Mouse (Mus musculus) limb, embryonic 14.5 days (tissue): ENCODE data around the gene Zfp410. TPM values are rescaled to one million over a fixed set of nuclear protein-coding genes. Genes with fewer than 3 reads are reported as not detected.

Source experiments
- ATAC-seq: fragments of 200-750 bp; cut with Nextera tagmentation; 2 replicates; pipeline ENCODE4 v1.8.0; 2017; ENCODE audit warnings: low read depth, moderate number of reproducible peaks, moderate TSS enrichment; ENCODE audit not compliant: low FRiP score
- DNase-seq: peaks from one replicate; pipeline ENCODE4 v3.0.0-alpha.2; 2015; ENCODE audit warnings: low spot score
- H3K27ac ChIP-seq: fragments of 300-500 bp; sonication (generic); replicated peaks from 2 replicates; pipeline ENCODE4 v1.5.1; 2014; ENCODE audit warnings: low read depth, mild to moderate bottlenecking, low read length, moderate library complexity, mixed read lengths
- H3K27me3 ChIP-seq: fragments of 300-500 bp; sonication (generic); 2 replicates; pipeline ENCODE4 v1.6.1; 2014; ENCODE audit warnings: low read length, mixed read lengths; ENCODE audit not compliant: control insufficient read depth, insufficient read depth
- H3K36me3 ChIP-seq: fragments of 300-500 bp; sonication (generic); 2 replicates; pipeline ENCODE4 v1.6.1; 2014; ENCODE audit warnings: mild to moderate bottlenecking, low read length, moderate library complexity, mixed read lengths; ENCODE audit not compliant: control insufficient read depth, insufficient read depth
- H3K4me1 ChIP-seq: fragments of 300-500 bp; sonication (generic); 2 replicates; pipeline ENCODE4 v1.6.1; 2014; ENCODE audit warnings: antibody characterized with exemption, low read length, mixed read lengths; ENCODE audit not compliant: control insufficient read depth, insufficient read depth
- H3K4me2 ChIP-seq: fragments of 300-500 bp; sonication (generic); replicated peaks from 2 replicates; pipeline ENCODE4 v1.6.1; 2014; ENCODE audit warnings: low read depth, mild to moderate bottlenecking, low read length, moderate library complexity; ENCODE audit not compliant: severe bottlenecking
- H3K4me3 ChIP-seq: fragments of 300-500 bp; sonication (generic); replicated peaks from 2 replicates; pipeline ENCODE4 v1.5.1; 2014; ENCODE audit warnings: low read length
- H3K9ac ChIP-seq: fragments of 300-500 bp; sonication (generic); 2 replicates; pipeline ENCODE4 v1.6.1; 2014; ENCODE audit warnings: mild to moderate bottlenecking, low read depth, low read length, moderate library complexity; ENCODE audit not compliant: severe bottlenecking
- H3K9me3 ChIP-seq: fragments of 300-500 bp; sonication (generic); 2 replicates; pipeline ENCODE4 v1.6.1; 2016; ENCODE audit warnings: low read length; ENCODE audit not compliant: control insufficient read depth
- POLR2A ChIP-seq: fragments of 200-500 bp; IDR thresholded peaks from 2 replicates; pipeline ENCODE4 v1.8.0; 2012; ENCODE audit warnings: inconsistent platforms, mild to moderate bottlenecking, moderate library complexity, borderline replicate concordance; ENCODE audit not compliant: insufficient read depth, insufficient read length; ENCODE audit errors: extremely low read depth
- WGBS: fragments of 180-500 bp; shearing (Covaris S2); extraction: QIAGEN DNeasy Blood & Tissue Kit; methylation state at CpG from one replicate; pipeline ENCODE4 v1.1.7; 2014; 5-methylcytosine and 5-hydroxymethylcytosine counted together
- polyA plus RNA-seq, 2 experiments: library from polyadenylated mRNA; depleted of rRNA in 1 of 2; stranded (reverse) in 1 of 2; unstranded in 1 of 2; fragments of >200 nt; fragmentation: Nextera tagmentation in 1 of 2; extraction: Ambion mirVana in 1 of 2; gene quantifications; 2 replicates each; pipeline versions ENCODE4 v1.2.1 to v1.2.3; 2012 to 2014

Zfp410 gene
- polyA plus RNA-seq, 2 experiments: 67.3 to 81.7 TPM

DNA sequence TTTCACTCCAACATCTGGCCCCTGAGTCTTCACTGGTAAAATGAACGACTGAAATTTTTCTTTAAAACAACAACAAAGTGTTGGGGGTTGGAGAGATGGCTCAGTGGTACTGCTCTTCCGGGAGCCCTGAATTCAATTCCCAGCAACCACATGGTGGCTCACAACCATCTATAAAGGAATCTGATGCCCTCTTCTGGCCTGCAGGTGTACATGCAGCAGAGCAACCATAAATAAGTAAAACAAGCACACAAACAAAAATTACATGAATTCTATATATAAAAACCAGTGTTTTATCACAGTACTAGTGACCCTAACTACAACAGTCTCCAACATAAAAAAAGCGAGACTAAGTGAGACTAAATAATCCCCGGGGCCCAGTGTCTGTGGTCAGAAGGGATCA lies 39.9 kb upstream of the Zfp410 start:
- Histone ChIP-seq H3K27me3 (no peaks in the 10 kb centered on the region), H3K9me3 (no peaks in the 10 kb centered on the region), H3K9ac (no peak overlapping the region), H3K4me2 (no peak overlapping the region), H3K4me3 (no peak overlapping the region), H3K4me1 (no peaks in the 10 kb centered on the region), H3K27ac (no peak overlapping the region), H3K36me3 (no peaks in the 10 kb centered on the region)
- DNase-seq (no peak), ATAC-seq (no peak)
- WGBS: 88% methylated on average over 4 of the region's 4 CpGs
- TF ChIP-seq POLR2A: no peak

DNA sequence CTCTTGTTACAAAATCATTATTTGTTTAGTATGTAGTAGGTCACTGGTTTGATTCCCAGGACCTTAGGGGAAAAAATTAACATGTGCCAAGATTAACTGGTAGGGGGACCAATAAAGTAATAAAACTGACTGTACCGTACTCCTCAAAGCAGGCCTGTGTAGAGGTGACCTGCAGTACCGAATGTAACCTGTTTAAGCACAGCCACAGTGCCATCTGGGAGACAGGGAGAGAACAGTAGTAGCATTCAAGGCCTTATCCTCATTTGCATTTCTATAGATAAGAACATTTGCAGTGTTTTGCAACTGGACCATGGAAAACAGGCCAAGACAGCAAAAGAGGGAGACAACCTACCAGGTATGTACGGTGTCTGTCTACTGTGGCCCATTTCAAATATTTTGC lies 38.8 kb upstream of the Zfp410 start:
- WGBS: 68% methylated on average over 3 of the region's 3 CpGs
- DNase-seq (no peak), ATAC-seq (no peak)
- Histone ChIP-seq H3K9me3 (no peaks in the 10 kb centered on the region), H3K4me1 (no peaks in the 10 kb centered on the region), H3K9ac (no peak overlapping the region), H3K36me3 (no peaks in the 10 kb centered on the region), H3K4me3 (no peak overlapping the region), H3K27me3 (no peaks in the 10 kb centered on the region), H3K27ac (no peak overlapping the region), H3K4me2 (no peak overlapping the region)
- TF ChIP-seq POLR2A: no peak

GRCm38 (mm10) chr12:84278901-84279300 lies 37.8 kb upstream of the Zfp410 start:
- DNase-seq (no peak), ATAC-seq (no peak)
- Histone ChIP-seq H3K4me2 (no peak overlapping the region), H3K9me3 (no peaks in the 10 kb centered on the region), H3K4me3 (no peak overlapping the region), H3K27ac (no peak overlapping the region), H3K36me3 (no peaks in the 10 kb centered on the region), H3K4me1 (no peaks in the 10 kb centered on the region), H3K9ac (no peak overlapping the region), H3K27me3 (no peaks in the 10 kb centered on the region)
- 72% methylated on average over 7 of the region's 7 CpGs for WGBS
- TF ChIP-seq POLR2A: no peak

DNA sequence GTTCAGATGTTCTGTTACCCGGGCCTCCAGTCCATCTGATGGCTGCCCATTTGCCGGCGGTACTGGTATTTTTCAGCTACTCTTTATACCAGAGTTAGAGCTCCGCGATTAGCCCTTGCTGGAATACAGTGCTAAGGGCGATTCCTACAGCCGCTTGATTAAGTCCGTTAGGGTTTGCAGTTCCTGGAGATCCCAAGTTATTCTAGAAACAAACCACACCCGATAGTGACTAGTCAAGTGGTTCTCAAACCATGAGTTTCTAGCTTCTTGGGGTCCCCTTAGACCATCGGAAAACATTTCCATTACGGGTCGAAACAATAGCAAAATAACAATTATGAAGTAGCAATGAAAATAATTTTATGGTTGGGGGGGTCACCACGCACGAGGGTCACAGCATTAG lies 32.3 kb upstream of the Zfp410 start:
- 75% methylated on average over 14 of the region's 14 CpGs for WGBS
- H3K27ac ChIP-seq: no peak overlapping the region

GRCm38 (mm10) chr12:84284885-84285592 lies 31.6 kb upstream of the Zfp410 start, which contains the start of gene Ptgr2:
Gene Ptgr2 (plus strand): TSS chr12:84285232.
- no peak for TF ChIP-seq POLR2A
- H3K9ac ChIP-seq: peak within 1 kb of the TSS; percentile 58
- H3K4me3 ChIP-seq: peak within 1 kb of the TSS; percentile 48
- no peaks in the 10 kb centered on the region for H3K27me3 ChIP-seq
- H3K27ac ChIP-seq: no peak within 1 kb of the TSS
- H3K4me2 ChIP-seq: peak within 1 kb of the TSS; percentile 73
- no peaks in the 10 kb centered on the region for H3K36me3 ChIP-seq
- 1% methylated on average over 39 of the region's 39 CpGs for WGBS
- H3K4me1 ChIP-seq: peaks cover 9% of the 10 kb centered on the region
- ATAC-seq: peak; percentile 89
- no peaks in the 10 kb centered on the region for H3K9me3 ChIP-seq
- DNase-seq: peak; percentile 89

More for the DNA sequence above, 32.3 kb upstream of the Zfp410 start:
- Histone ChIP-seq H3K4me3 (peak overlapping the region; percentile 48), H3K36me3 (no peaks in the 10 kb centered on the region), H3K4me2 (peak overlapping the region; percentile 73; the same call in 1 of the 2 replicates), H3K9ac (no peak overlapping the region), H3K9me3 (no peaks in the 10 kb centered on the region), H3K27me3 (no peaks in the 10 kb centered on the region), H3K4me1 (peaks cover 9% of the 10 kb centered on the region)
- ATAC-seq: no peak
- no peak for DNase-seq
- no peak for TF ChIP-seq POLR2A
